Mouse (Mus musculus) myocyte (in vitro differentiated cells): ENCODE data around the gene Chmp5. TPM values are rescaled to one million over a fixed set of nuclear protein-coding genes. Genes with fewer than 3 reads are reported as not detected.
A peak's percentile ranks its signal among the peaks of the same experiment; 100 is the strongest.

Experiments used
- H3K27me3 ChIP-seq: one replicate; pipeline ENCODE4 v1.6.1; 2011; ENCODE audit not compliant: control insufficient read depth, insufficient read depth, insufficient read length
- H3K36me3 ChIP-seq: one replicate; pipeline ENCODE4 v1.6.1; 2011; ENCODE audit not compliant: control insufficient read depth, insufficient read depth
- H3K4me2 ChIP-seq: one replicate; pipeline ENCODE4 v1.6.1; 2011; ENCODE audit warnings: low read depth, control low read depth
- H3K4me3 ChIP-seq: one replicate; pipeline ENCODE4 v1.5.1; 2011; ENCODE audit warnings: mild to moderate bottlenecking, control low read depth, moderate library complexity
- H3K79me2 ChIP-seq: one replicate; pipeline ENCODE4 v1.6.1; 2011; ENCODE audit not compliant: control insufficient read depth, insufficient read depth
- H3ac ChIP-seq: one replicate; pipeline ENCODE4 v1.6.1; 2011; ENCODE audit not compliant: control insufficient read depth, insufficient read length
- CEBPB ChIP-seq: IDR thresholded peaks from 2 replicates; pipeline ENCODE4 v1.6.1; 2011; ENCODE audit warnings: mild to moderate bottlenecking, moderate library complexity; ENCODE audit not compliant: poor library complexity, insufficient read depth, severe bottlenecking
- E2F4 ChIP-seq: IDR thresholded peaks from one replicate; pipeline ENCODE4 v1.6.1; 2011; ENCODE audit warnings: mild to moderate bottlenecking, control low read depth, moderate library complexity; ENCODE audit not compliant: insufficient read depth
- MAX ChIP-seq: IDR thresholded peaks from one replicate; pipeline ENCODE4 v1.6.1; 2011; ENCODE audit warnings: low read depth, mild to moderate bottlenecking, control low read depth
- MYOD1 ChIP-seq, 3 experiments: IDR thresholded peaks; one replicate each; pipeline ENCODE4 v1.6.1; 2011; ENCODE audit warnings: control low read depth in 2 of 3, low read depth in 2 of 3, mild to moderate bottlenecking in 2 of 3, moderate library complexity in 1 of 3; ENCODE audit not compliant: insufficient read length in 2 of 3, control insufficient read depth in 1 of 3
- MYOG ChIP-seq, 3 experiments: IDR thresholded peaks; one replicate each; pipeline ENCODE4 v1.6.1; 2011; ENCODE audit warnings: control low read depth in 2 of 3, low read depth in 2 of 3, mild to moderate bottlenecking in 2 of 3; ENCODE audit not compliant: insufficient read length in 2 of 3, control insufficient read depth in 1 of 3, insufficient read depth in 1 of 3
- POLR2A ChIP-seq: IDR thresholded peaks from one replicate; pipeline ENCODE4 v1.6.1; 2011; ENCODE audit warnings: low read depth, mild to moderate bottlenecking, control low read depth, moderate library complexity; ENCODE audit not compliant: insufficient read length
- POLR2AphosphoS2 ChIP-seq: IDR thresholded peaks from one replicate; pipeline ENCODE4 v1.6.1; 2011; ENCODE audit warnings: low read depth, control low read depth; ENCODE audit not compliant: insufficient read length
- REST ChIP-seq: IDR thresholded peaks from one replicate; pipeline ENCODE4 v1.6.1; 2011; ENCODE audit warnings: mild to moderate bottlenecking, control low read depth, moderate library complexity; ENCODE audit not compliant: insufficient read depth, insufficient read length
- SRF ChIP-seq: IDR thresholded peaks from one replicate; pipeline ENCODE4 v1.6.1; 2011; ENCODE audit warnings: low read depth; ENCODE audit not compliant: control insufficient read depth, insufficient read length
- TCF12 ChIP-seq: IDR thresholded peaks from one replicate; pipeline ENCODE4 v1.6.1; 2011; ENCODE audit warnings: mild to moderate bottlenecking, control low read depth; ENCODE audit not compliant: poor library complexity, insufficient read depth, severe bottlenecking
- TCF3 ChIP-seq: IDR thresholded peaks from one replicate; pipeline ENCODE4 v1.6.1; 2011; ENCODE audit warnings: low read depth, control low read depth; ENCODE audit not compliant: insufficient read length
- USF1 ChIP-seq: IDR thresholded peaks from one replicate; pipeline ENCODE4 v1.6.1; 2011; ENCODE audit warnings: low read depth, mild to moderate bottlenecking, control low read depth, moderate library complexity
- polyA plus RNA-seq: library from polyadenylated mRNA; unstranded; fragments of >200 nt; fragmentation: generic; extraction: Trizol; gene quantifications from one replicate; pipeline ENCODE4 v1.2.1, GENCODE M21; 2012; ENCODE audit warnings: missing spikeins

Chmp5 gene
- polyA plus RNA-seq, 1 experiment = 62.2 TPM

DNA sequence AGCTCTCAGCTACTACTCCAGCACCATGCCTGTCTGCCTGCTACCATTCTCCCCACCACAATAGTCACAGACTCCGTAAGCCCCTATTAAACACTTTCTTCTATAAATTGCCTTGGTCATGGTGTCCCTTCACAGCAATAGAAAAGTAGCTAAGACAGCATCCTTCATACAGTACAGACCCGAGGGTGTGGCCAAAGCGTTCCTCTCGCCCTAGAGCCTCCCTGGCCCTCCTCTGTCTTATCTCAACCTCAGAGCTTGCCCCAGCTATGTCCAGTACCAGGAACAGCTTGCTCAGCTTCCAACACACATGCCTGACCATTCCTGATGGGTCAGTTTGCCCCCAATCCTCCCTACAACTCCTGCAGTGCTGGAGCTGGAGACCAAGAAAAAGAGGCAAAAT is 47.6 kb upstream of the Chmp5 start:
- TF ChIP-seq TCF12 = no peak
- TF ChIP-seq POLR2A = no peak
- no peak for TF ChIP-seq POLR2AphosphoS2
- no peak for TF ChIP-seq MYOG (IDR thresholded peaks at IDR 0.05; ENCODE audit: control insufficient read depth in 1 of 3, insufficient read depth in 1 of 3, insufficient read length in 2 of 3, low read depth in 2 of 3)
- TF ChIP-seq USF1 = no peak
- no peak for TF ChIP-seq MYOD1 (IDR thresholded peaks at IDR 0.05; ENCODE audit: control insufficient read depth in 1 of 3, insufficient read length in 2 of 3, low read depth in 2 of 3)
- TF ChIP-seq CEBPB = no peak
- TF ChIP-seq MAX = no peak
- no peak for TF ChIP-seq TCF3
- TF ChIP-seq REST = no peak
- TF ChIP-seq SRF = no peak
- no peak for TF ChIP-seq E2F4
- no peak overlapping the region for H3K4me3 ChIP-seq
- H3K4me2 ChIP-seq = no peak overlapping the region
- no peak overlapping the region for H3ac ChIP-seq
- H3K36me3 ChIP-seq = no peaks in the 10 kb centered on the region
- no peaks in the 10 kb centered on the region for H3K27me3 ChIP-seq
- no peaks in the 10 kb centered on the region for H3K79me2 ChIP-seq

DNA sequence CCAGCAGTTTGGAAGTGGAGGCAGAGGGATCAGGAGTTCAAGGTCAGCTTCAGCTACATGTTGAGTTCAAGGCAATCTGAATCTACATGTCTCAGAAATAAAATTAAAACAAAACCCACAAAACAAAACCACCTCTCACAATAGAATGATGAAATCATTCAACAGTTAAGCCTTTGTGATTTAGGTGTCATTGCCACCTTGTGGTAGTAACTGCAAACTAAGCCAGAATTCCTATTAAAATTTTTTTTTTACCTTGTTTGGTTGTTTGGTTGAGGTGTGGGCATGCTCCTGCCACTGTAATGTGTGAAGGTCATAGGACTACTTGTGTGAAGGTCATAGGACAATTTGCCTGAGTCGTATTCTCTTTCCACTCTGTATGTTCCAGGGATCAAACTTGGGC is 41.9 kb upstream of the Chmp5 start:
- TF ChIP-seq SRF (no peak), CEBPB (peak; percentile 49; the same call in 1 of the 2 replicates), TCF3 (no peak), USF1 (no peak), POLR2A (no peak), REST (no peak), MYOG (IDR thresholded peaks at IDR 0.05; ENCODE audit: control insufficient read depth in 1 of 3, insufficient read depth in 1 of 3, insufficient read length in 2 of 3, low read depth in 2 of 3) (no peak), POLR2AphosphoS2 (no peak)
- Histone ChIP-seq H3K36me3 (no peaks in the 10 kb centered on the region), H3K4me3 (no peak overlapping the region), H3K27me3 (no peaks in the 10 kb centered on the region), H3K4me2 (no peak overlapping the region), H3ac (no peak overlapping the region), H3K79me2 (no peaks in the 10 kb centered on the region)

GRCm38 (mm10) chr4:40908261-40908969 is 39.8 kb upstream of the Chmp5 start:
- no peak overlapping the region for H3K4me3 ChIP-seq
- H3K79me2 ChIP-seq = no peaks in the 10 kb centered on the region
- no peaks in the 10 kb centered on the region for H3K27me3 ChIP-seq
- H3ac ChIP-seq = no peak overlapping the region
- no peak overlapping the region for H3K4me2 ChIP-seq
- TF ChIP-seq MYOG (IDR thresholded peaks at IDR 0.05; ENCODE audit: control insufficient read depth in 1 of 3, insufficient read depth in 1 of 3, insufficient read length in 2 of 3, low read depth in 2 of 3) (peak in 1 of 3 experiments; percentile 20), CEBPB (no peak)
- no peaks in the 10 kb centered on the region for H3K36me3 ChIP-seq

GRCm38 (mm10) chr4:40914287-40914867 is 33.8 kb upstream of the Chmp5 start:
- no peaks in the 10 kb centered on the region for H3K27me3 ChIP-seq
- H3K36me3 ChIP-seq = no peaks in the 10 kb centered on the region
- H3K4me3 ChIP-seq = no peak overlapping the region
- no peak for TF ChIP-seq MYOG (IDR thresholded peaks at IDR 0.05; ENCODE audit: control insufficient read depth in 1 of 3, insufficient read depth in 1 of 3, insufficient read length in 2 of 3, low read depth in 2 of 3)
- peak; percentile 58; the same call in 1 of the 2 replicates for TF ChIP-seq CEBPB
- no peak for TF ChIP-seq TCF12
- no peak overlapping the region for H3ac ChIP-seq
- H3K4me2 ChIP-seq = no peak overlapping the region
- no peaks in the 10 kb centered on the region for H3K79me2 ChIP-seq

DNA sequence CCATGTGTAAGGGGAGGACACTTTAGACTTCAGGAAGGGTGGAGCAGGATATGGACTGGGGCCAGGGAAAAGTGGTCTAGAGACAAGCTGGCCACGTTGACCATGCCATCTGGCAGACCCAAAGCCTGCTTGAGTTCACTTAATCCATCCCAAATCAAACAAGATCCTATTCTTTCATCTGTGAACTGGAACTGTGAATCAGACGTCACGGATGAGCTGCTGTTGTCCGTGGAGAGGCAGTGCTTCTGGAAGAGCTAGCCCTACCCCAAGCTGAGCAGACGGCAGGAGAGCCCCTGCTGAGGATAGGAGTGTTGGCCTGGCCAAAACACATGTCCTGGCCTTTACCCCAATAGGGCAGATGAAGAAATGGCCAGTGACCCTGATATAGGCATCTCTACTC is 32.3 kb upstream of the Chmp5 start:
- no peak overlapping the region for H3ac ChIP-seq
- H3K36me3 ChIP-seq = no peaks in the 10 kb centered on the region
- no peak overlapping the region for H3K4me3 ChIP-seq
- TF ChIP-seq E2F4 = no peak
- TF ChIP-seq MYOD1 (IDR thresholded peaks at IDR 0.05; ENCODE audit: control insufficient read depth in 1 of 3, insufficient read length in 2 of 3, low read depth in 2 of 3) = peak in 1 of 3 experiments; percentile 8
- TF ChIP-seq MYOG (IDR thresholded peaks at IDR 0.05; ENCODE audit: control insufficient read depth in 1 of 3, insufficient read depth in 1 of 3, insufficient read length in 2 of 3, low read depth in 2 of 3) = peak in 1 of 3 experiments; percentile 26
- no peak for TF ChIP-seq USF1
- H3K27me3 ChIP-seq = no peaks in the 10 kb centered on the region
- H3K79me2 ChIP-seq = no peaks in the 10 kb centered on the region
- H3K4me2 ChIP-seq = peak overlapping the region; percentile 16
